Mouse (Mus musculus): ENCODE data around the gene Col4a3bp. TPM values are rescaled to one million over a fixed set of nuclear protein-coding genes. Genes with fewer than 3 reads are reported as not detected.

The Col4a3bp gene
- polyA plus RNA-seq, 1 experiment from 2014 or later = 12.2 TPM

DNA sequence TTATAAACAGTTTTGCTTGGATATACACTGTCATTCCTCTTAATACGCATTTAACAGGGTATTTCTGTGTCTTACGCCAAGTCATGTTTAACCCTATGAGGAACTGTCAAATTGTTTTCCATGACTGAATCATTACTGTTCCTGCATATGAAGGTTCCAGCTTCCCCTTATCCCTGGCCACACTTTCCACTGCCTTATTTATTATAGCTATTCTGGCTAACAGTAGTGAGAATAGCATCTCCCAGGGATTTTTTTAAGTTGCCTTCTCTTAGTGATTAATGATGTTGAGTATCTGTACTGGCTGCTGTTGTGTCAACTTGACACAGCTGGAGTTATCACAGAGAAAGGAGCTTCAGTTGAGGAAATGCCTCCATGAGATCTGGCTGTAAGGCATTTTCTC lies 25.1 kb upstream of the Col4a3bp start:
- no peak for ATAC-seq (ENCODE audit: insufficient number of reproducible peaks, low FRiP score, low TSS enrichment, low read depth)
- 80% methylated on average over 2 of the region's 2 CpGs for WGBS

DNA sequence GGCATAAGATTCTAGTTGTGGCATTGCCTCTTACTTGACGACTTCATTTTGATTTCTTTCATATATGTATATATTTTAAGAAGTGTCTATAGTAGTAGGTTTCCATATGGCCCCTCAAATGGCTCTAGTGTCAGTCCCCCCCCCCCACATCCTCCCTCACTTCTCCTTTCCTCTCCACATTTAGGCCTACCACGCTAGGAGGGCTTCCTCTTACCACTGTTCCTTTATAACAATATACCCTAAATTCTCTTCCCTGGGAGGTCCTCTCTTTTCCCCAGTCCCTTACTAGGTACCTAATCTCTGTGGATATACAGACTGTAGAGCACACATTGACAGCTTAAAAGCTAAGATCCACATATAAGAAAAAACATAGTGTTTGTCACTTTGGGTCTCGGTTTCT lies 21.1 kb upstream of the Col4a3bp start:
- Histone ChIP-seq H3K4me2 (replicated peaks) (no peak overlapping the region), H3K4me1 (no peaks in the 10 kb centered on the region), H3K27me3 (no peaks in the 10 kb centered on the region), H3K9me3 (replicated peaks) (no peaks in the 10 kb centered on the region), H3K36me3 (no peaks in the 10 kb centered on the region; the same call in 1 of the 2 replicates), H3K27ac (replicated peaks) (no peak overlapping the region), H3K4me3 (replicated peaks) (no peak overlapping the region), H3K9ac (no peak overlapping the region)
- WGBS = 86% methylated on average over 3 of the region's 3 CpGs
- no peak for ATAC-seq (ENCODE audit: insufficient number of reproducible peaks, low FRiP score, low TSS enrichment, low read depth)

More for the DNA sequence above, 25.1 kb upstream of the Col4a3bp start:
- Histone ChIP-seq H3K36me3 (no peaks in the 10 kb centered on the region; the same call in 1 of the 2 replicates), H3K4me2 (replicated peaks) (no peak overlapping the region), H3K4me3 (replicated peaks) (no peak overlapping the region), H3K4me1 (no peaks in the 10 kb centered on the region), H3K27me3 (no peaks in the 10 kb centered on the region), H3K9me3 (replicated peaks) (no peaks in the 10 kb centered on the region), H3K9ac (no peak overlapping the region), H3K27ac (replicated peaks) (no peak overlapping the region)

DNA sequence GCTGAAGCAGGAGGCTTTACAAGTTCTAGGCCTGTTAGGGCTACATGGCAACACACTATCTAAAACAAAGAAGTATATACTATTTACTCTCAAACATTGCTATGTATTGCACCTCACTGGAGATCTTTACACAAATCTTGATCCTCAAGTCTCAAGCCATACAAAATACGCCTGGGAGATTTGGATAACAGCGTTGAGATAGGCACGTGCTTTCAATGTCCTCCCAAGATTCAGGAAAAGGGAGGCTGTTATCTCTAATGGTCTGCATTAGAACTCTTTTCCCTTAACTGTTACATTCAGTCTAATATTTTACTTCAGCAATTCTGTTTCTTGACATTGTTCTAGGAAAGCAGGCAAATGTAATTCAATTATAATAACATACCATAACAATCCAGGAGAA lies 15.4 kb upstream of the Col4a3bp start:
- Histone ChIP-seq H3K4me3 (replicated peaks) (no peak overlapping the region), H3K27me3 (no peaks in the 10 kb centered on the region), H3K27ac (replicated peaks) (no peak overlapping the region), H3K4me2 (replicated peaks) (no peak overlapping the region), H3K9ac (no peak overlapping the region), H3K4me1 (peaks cover 11% of the 10 kb centered on the region; the same call in 1 of the 2 replicates), H3K36me3 (0 out of 2 replicates have a peak, but pooled peaks cover 2% of the 10 kb centered on the region), H3K9me3 (replicated peaks) (no peaks in the 10 kb centered on the region)
- WGBS = 80% methylated on average over 3 of the region's 3 CpGs
- no peak for ATAC-seq (ENCODE audit: insufficient number of reproducible peaks, low FRiP score, low TSS enrichment, low read depth)

DNA sequence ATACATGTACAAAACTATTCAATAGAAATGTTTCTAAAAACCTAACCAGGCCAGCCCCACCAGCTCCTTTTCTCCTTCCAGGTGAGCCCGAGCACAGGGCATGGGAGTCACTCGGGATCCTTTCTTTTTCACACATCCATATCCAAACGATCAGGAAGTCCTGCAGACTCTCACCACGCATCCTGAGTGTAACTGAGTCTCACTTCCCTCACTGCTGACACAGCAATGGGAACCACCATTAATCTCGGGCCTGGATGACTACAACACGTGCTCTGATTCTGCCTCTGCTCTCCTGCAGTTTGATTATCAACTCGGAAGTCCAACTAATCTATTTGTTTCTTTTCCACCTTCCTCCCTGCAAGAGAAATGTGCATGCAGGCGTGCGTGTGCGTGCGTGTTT lies 14.6 kb upstream of the Col4a3bp start:
- no peaks in the 10 kb centered on the region for H3K9me3 ChIP-seq (replicated peaks)
- peaks cover 14% of the 10 kb centered on the region; the same call in 1 of the 2 replicates for H3K4me1 ChIP-seq
- H3K27ac ChIP-seq (replicated peaks) = no peak overlapping the region
- no peak overlapping the region for H3K4me2 ChIP-seq (replicated peaks)
- H3K9ac ChIP-seq = no peak overlapping the region
- WGBS = 85% methylated on average over 11 of the region's 11 CpGs
- H3K36me3 ChIP-seq = 0 out of 2 replicates have a peak, but pooled peaks cover 2% of the 10 kb centered on the region
- ATAC-seq (ENCODE audit: insufficient number of reproducible peaks, low FRiP score, low TSS enrichment, low read depth) = no peak
- no peak overlapping the region for H3K4me3 ChIP-seq (replicated peaks)
- no peaks in the 10 kb centered on the region for H3K27me3 ChIP-seq

DNA sequence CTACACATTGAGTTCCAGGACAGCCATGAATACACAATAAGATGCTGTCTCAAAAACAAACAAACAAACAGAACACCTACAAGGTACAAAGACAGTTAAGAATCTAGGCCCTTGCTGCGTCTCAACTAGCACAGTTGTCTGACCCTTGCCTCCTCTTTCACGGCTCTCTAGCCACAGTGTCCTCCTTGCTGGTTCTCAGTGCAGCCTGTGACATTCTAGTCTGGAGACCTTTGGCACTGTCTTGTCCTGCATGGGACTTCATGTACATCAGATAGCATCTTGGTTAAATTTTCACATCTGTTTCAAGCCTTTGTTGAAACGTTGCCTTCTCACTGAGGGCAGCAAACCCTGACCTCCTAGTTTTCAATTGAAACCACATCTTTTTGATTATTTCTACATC lies 13.6 kb upstream of the Col4a3bp start:
- WGBS = 71% methylated on average over 3 of the region's 3 CpGs
- Histone ChIP-seq H3K4me1 (peaks cover 18% of the 10 kb centered on the region; the same call in 1 of the 2 replicates), H3K4me2 (replicated peaks) (no peak overlapping the region), H3K27ac (replicated peaks) (no peak overlapping the region), H3K27me3 (no peaks in the 10 kb centered on the region), H3K36me3 (0 out of 2 replicates have a peak, but pooled peaks cover 2% of the 10 kb centered on the region), H3K9ac (no peak overlapping the region), H3K4me3 (replicated peaks) (no peak overlapping the region), H3K9me3 (replicated peaks) (no peaks in the 10 kb centered on the region)
- no peak for ATAC-seq (ENCODE audit: insufficient number of reproducible peaks, low FRiP score, low TSS enrichment, low read depth)

DNA sequence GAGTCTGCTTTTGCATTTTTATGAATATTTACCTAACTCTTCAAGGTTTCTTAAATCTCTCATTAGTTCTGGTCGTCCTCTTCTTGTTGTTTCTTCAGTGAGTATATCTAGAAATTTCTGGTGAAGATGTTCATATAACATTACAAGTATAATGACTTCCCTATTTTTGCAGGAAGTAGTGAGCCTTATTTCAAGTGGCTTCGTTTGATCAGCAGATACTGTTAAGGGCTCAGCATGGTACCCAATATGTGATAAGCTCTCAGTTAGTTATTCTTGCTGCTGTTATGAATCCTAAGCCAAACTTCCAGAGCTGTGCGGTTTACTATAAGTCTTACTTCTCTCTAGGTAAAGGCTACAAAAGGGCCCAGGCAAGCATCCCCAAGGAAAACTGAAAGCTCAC lies 12.9 kb upstream of the Col4a3bp start:
- 0 out of 2 replicates have a peak, but pooled peaks cover 2% of the 10 kb centered on the region for H3K36me3 ChIP-seq
- H3K27ac ChIP-seq (replicated peaks) = no peak overlapping the region
- ATAC-seq (ENCODE audit: insufficient number of reproducible peaks, low FRiP score, low TSS enrichment, low read depth) = no peak

DNA sequence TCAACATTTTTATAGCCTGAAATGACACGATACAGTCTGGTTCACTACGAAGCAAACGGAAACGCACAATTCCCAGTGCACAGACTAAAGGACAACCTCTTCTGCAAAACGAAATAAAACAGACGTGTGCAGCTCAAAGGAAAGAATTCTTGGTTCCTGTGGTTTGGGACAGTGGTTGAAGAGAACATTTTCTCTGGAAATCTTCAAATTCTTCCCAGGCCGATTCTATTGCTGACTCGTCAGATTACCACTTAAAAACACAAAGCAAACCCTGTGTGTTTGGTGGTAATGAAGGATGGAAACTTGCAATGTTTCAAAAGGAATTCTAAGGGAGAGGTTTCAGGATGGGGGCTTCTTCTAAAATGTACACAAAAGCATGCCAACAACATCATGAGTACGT lies 12.4 kb upstream of the Col4a3bp start:
- H3K9me3 ChIP-seq (replicated peaks) = no peaks in the 10 kb centered on the region
- H3K4me2 ChIP-seq (replicated peaks) = no peak overlapping the region
- H3K36me3 ChIP-seq = 0 out of 2 replicates have a peak, but pooled peaks cover 2% of the 10 kb centered on the region
- 62% methylated on average over 9 of the region's 9 CpGs for WGBS
- ATAC-seq (ENCODE audit: insufficient number of reproducible peaks, low FRiP score, low TSS enrichment, low read depth) = no peak
- no peaks in the 10 kb centered on the region for H3K27me3 ChIP-seq
- peak overlapping the region; percentile 36 for H3K27ac ChIP-seq (replicated peaks)
- no peak overlapping the region for H3K9ac ChIP-seq
- no peak overlapping the region for H3K4me3 ChIP-seq (replicated peaks)
- H3K4me1 ChIP-seq = peaks cover 18% of the 10 kb centered on the region; the same call in 1 of the 2 replicates

More for the DNA sequence above, 12.9 kb upstream of the Col4a3bp start:
- H3K27me3 ChIP-seq = no peaks in the 10 kb centered on the region
- no peak overlapping the region for H3K4me2 ChIP-seq (replicated peaks)
- no peak overlapping the region for H3K4me3 ChIP-seq (replicated peaks)
- H3K9ac ChIP-seq = no peak overlapping the region
- 86% methylated on average over 3 of the region's 3 CpGs for WGBS
- peaks cover 18% of the 10 kb centered on the region; the same call in 1 of the 2 replicates for H3K4me1 ChIP-seq
- H3K9me3 ChIP-seq (replicated peaks) = no peaks in the 10 kb centered on the region

DNA sequence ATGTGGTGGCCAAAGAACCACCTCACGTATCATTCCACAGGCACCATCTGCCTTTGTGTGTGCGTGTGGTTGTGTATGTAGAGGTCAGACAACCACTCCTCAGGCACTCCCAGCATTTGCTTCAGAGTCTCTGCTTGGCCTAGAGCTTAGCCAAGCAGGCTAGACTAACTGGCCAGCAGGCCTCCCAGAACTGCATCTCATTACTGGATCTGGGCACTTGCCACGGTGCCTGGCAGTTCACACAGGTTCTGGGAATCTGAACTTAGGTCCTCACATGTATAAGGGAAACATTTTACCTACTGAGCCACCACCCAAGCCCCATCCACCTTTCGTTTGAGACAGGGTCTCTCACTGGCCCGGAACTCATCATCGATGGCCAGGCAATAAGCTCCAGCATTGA lies 10.2 kb upstream of the Col4a3bp start:
- Histone ChIP-seq H3K9ac (no peak overlapping the region), H3K4me3 (replicated peaks) (no peak overlapping the region), H3K27me3 (no peaks in the 10 kb centered on the region), H3K36me3 (0 out of 2 replicates have a peak, but pooled peaks cover 2% of the 10 kb centered on the region), H3K4me2 (replicated peaks) (no peak overlapping the region), H3K4me1 (peaks cover 18% of the 10 kb centered on the region; the same call in 1 of the 2 replicates), H3K9me3 (replicated peaks) (no peaks in the 10 kb centered on the region), H3K27ac (replicated peaks) (no peak overlapping the region)
- WGBS = 78% methylated on average over 6 of the region's 6 CpGs
- ATAC-seq (ENCODE audit: insufficient number of reproducible peaks, low FRiP score, low TSS enrichment, low read depth) = no peak

DNA sequence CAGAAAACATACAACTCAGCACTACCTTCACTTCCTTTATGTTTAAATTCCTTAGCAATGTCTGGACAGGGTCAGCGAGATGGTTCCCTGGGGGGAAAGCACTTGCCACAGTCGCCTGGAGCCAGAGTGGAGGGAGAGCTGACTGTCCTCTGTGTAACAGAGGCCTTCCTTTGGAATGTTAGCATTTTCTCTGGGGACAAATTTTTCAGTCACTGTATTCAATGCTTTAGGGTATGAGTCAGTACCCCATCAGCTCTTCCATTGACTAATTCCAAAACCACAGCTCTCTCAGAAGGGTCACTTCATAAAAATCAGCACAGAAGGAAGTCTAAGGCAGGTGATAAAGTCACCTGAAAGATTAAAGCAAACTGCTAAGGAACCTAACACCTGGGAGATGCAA lies 8.7 kb upstream of the Col4a3bp start:
- Histone ChIP-seq H3K4me3 (replicated peaks) (no peak overlapping the region), H3K9me3 (replicated peaks) (no peaks in the 10 kb centered on the region), H3K9ac (no peak overlapping the region), H3K4me2 (replicated peaks) (no peak overlapping the region), H3K4me1 (peaks cover 15% of the 10 kb centered on the region; the same call in 1 of the 2 replicates), H3K27ac (replicated peaks) (no peak overlapping the region), H3K27me3 (no peaks in the 10 kb centered on the region), H3K36me3 (0 out of 2 replicates have a peak, but pooled peaks cover 1% of the 10 kb centered on the region)
- no peak for ATAC-seq (ENCODE audit: insufficient number of reproducible peaks, low FRiP score, low TSS enrichment, low read depth)
- WGBS = 44% methylated on average over 2 of the region's 2 CpGs

DNA sequence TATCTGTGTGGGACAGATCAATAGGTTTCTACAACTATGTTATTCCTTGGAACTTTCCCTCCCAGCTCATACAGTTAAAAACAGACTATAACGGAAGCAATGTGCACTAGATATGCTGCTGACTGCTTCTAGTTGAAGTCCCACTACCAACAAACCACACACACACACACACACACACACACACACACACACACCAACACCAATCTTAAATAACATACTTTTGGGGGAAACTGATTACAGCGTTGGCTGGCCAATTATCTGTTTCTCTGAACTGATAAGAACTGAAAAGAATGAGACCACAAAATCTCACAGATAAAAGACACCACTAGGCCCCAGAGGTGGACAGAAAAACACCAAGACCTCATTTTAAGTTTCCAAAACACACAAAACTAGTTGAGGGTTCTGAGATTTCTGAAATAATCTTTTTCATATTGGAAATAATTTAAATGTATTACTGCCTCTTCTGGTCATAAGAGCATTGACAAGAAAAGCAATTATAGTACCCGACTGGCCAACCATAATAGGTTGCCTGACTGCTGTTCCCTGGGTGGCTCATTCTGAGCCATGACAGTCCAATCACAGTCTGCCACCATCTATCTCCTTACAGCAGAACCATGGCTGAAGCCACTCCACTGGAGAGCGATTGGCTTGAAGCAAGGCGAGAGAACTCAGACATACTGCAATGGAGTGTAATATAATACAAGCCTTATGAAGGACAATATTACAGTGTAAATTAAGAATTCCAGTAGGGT lies 5.4 kb upstream of the Col4a3bp start:
- H3K4me3 ChIP-seq (replicated peaks) = no peak overlapping the region
- 74% methylated on average over 5 of the region's 5 CpGs for WGBS
- no peaks in the 10 kb centered on the region for H3K36me3 ChIP-seq
- no peak for ATAC-seq (ENCODE audit: insufficient number of reproducible peaks, low FRiP score, low TSS enrichment, low read depth)
- H3K9ac ChIP-seq = no peak overlapping the region
- H3K27me3 ChIP-seq = no peaks in the 10 kb centered on the region
- no peak overlapping the region for H3K4me2 ChIP-seq (replicated peaks)
- H3K27ac ChIP-seq (replicated peaks) = no peak overlapping the region
- peaks cover 10% of the 10 kb centered on the region for H3K4me1 ChIP-seq
- no peaks in the 10 kb centered on the region for H3K9me3 ChIP-seq (replicated peaks)

DNA sequence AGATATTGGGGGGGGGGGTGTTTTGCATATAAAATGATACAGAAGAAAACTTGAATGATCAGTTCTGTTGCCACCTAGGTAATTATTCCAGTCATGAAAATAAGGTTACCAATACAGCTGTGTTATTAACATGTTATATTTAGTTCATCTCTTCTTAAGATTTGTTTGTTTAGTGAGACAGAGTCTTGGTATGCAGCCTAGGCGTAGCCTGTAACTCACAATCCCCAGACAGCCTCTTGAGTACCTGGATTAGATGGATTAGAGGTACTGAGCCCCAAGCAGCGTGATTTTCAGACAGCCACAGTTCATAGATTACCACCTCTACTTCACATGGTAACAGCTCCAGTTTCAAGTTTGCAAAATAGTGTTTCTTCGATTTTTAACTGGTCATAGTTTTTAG lies 4.3 kb upstream of the Col4a3bp start:
- Histone ChIP-seq H3K9ac (no peak overlapping the region), H3K4me2 (replicated peaks) (no peak overlapping the region), H3K27me3 (no peaks in the 10 kb centered on the region), H3K9me3 (replicated peaks) (no peaks in the 10 kb centered on the region), H3K4me1 (peaks cover 4% of the 10 kb centered on the region), H3K4me3 (replicated peaks) (no peak overlapping the region), H3K27ac (replicated peaks) (no peak overlapping the region), H3K36me3 (no peaks in the 10 kb centered on the region)
- WGBS = 74% methylated on average over 3 of the region's 3 CpGs
- no peak for ATAC-seq (ENCODE audit: insufficient number of reproducible peaks, low FRiP score, low TSS enrichment, low read depth)
